Mouse (Mus musculus) erythroblast, embryonic 14.5 days (primary cell): ENCODE data around the gene Lgals3bp. TPM values are rescaled to one million over a fixed set of nuclear protein-coding genes. Genes with fewer than 3 reads are reported as not detected.
"Not testable (repeated sequence)": the region's sequence is repeated elsewhere in the genome, so short reads cannot be mapped to it uniquely, and the experiment has no call there.

Experiments
- H3K27me3 ChIP-seq: 2 replicates; pipeline ENCODE4 v1.6.1; 2012; ENCODE audit warnings: inconsistent platforms; ENCODE audit not compliant: control insufficient read depth
- H3K36me3 ChIP-seq: 2 replicates; pipeline ENCODE4 v1.6.1; 2012; ENCODE audit warnings: mild to moderate bottlenecking, inconsistent platforms; ENCODE audit not compliant: control insufficient read depth
- H3K4me1 ChIP-seq: 2 replicates; pipeline ENCODE4 v1.6.1; 2012; ENCODE audit warnings: inconsistent platforms; ENCODE audit not compliant: control insufficient read depth
- H3K4me3 ChIP-seq: replicated peaks from 2 replicates; pipeline ENCODE3; 2012; ENCODE audit warnings: moderate library complexity, mild to moderate bottlenecking, inconsistent platforms
- H3K9me3 ChIP-seq: 2 replicates; pipeline ENCODE4 v1.6.1; 2012; ENCODE audit warnings: low read length, inconsistent platforms, mixed read lengths; ENCODE audit not compliant: control insufficient read depth
- GATA1 ChIP-seq: IDR thresholded peaks from 2 replicates; pipeline ENCODE4 v1.6.1; 2012; ENCODE audit warnings: low read length, inconsistent platforms, mixed read lengths
- TAL1 ChIP-seq: IDR thresholded peaks from 3 replicates; pipeline ENCODE4 v1.6.1; 2012; ENCODE audit warnings: low read length, inconsistent platforms, mixed read lengths
- polyA plus RNA-seq: library from polyadenylated mRNA; stranded (reverse); fragments of >175 nt; gene quantifications from 2 replicates; pipeline ENCODE4 v1.2.3, GENCODE M21; 2012

Lgals3bp gene
- polyA plus RNA-seq, 1 experiment = 0.23 TPM

DNA sequence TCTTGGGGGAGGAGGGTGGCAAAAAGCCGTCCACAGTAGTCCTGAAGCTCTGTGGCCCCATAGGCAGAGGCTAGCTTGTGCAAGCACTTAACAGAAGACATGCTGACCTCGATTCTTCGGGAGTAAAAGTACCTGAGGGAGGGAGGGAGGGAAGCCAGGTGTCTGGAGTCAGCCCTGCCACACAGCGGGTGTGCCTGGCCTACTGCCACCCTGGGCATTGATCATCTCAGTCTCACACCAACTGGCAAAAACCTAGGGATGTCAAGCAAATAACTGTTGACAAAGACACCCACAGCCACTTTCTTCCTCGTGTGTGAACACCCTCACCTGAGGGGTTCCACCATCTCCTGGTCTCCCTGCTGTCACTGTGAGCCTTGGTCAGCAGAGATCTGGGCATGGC lies 7.9 kb downstream of the Lgals3bp start:
- peaks cover 16% of the 10 kb centered on the region for H3K36me3 ChIP-seq
- no peak for TF ChIP-seq GATA1
- no peak for TF ChIP-seq TAL1

GRCm38 (mm10) chr11:118387816-118388215 lies 14.1 kb downstream of the Lgals3bp start:
- H3K36me3 ChIP-seq, H3K4me1 ChIP-seq, H3K9me3 ChIP-seq: not testable (repeated sequence)

More for the DNA sequence above, 7.9 kb downstream of the Lgals3bp start:
- Histone ChIP-seq H3K27me3 (no peaks in the 10 kb centered on the region), H3K4me1 (no peaks in the 10 kb centered on the region), H3K4me3 (no peak overlapping the region), H3K9me3 (peaks cover 3% of the 10 kb centered on the region; the same call in 1 of the 2 replicates)

DNA sequence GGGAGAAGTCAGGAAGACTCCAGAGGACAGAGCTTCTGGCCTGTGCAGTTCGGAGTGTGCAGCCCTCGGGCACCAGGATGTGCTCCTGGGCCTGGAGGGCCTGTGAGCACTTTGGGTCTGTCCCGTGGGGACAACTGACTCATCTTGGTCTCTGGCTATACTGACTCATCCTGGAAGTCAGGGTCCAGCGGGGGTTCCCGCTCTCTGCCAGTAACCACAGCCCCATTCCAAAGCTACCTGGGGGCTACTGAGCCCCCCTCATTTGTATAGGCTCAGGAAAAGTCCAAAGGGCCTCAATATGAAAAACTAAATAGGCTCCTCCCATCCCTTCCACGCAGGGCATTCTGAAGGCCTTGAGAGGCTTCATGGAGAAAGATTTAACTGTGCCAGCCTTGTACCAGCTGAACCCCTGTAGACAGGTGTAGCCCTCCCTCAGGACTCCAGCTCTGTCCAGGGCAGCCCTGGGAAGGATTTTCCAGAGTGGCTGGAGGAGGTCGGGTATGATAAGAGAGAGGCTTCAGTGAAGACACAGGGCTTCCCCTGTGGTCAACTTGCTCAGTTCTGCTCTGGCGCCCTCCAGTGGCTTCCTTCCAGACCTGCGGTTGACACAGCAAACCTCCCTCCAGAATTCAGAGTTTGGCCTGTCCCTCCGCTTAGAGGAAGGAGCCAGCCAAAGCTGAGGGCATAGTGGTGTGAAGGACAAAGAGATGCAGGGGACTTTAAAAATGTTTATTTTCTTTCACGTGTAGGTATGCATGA lies 22.5 kb downstream of the Lgals3bp start:
- Histone ChIP-seq H3K4me1 (no peaks in the 10 kb centered on the region), H3K27me3 (peaks cover 3% of the 10 kb centered on the region), H3K4me3 (no peak overlapping the region), H3K36me3 (no peaks in the 10 kb centered on the region), H3K9me3 (no peaks in the 10 kb centered on the region)
- TF ChIP-seq GATA1 (no peak), TAL1 (no peak)

More at GRCm38 (mm10) chr11:118387816-118388215, 14.1 kb downstream of the Lgals3bp start:
- H3K4me3 ChIP-seq, H3K27me3 ChIP-seq: not testable (repeated sequence)

DNA sequence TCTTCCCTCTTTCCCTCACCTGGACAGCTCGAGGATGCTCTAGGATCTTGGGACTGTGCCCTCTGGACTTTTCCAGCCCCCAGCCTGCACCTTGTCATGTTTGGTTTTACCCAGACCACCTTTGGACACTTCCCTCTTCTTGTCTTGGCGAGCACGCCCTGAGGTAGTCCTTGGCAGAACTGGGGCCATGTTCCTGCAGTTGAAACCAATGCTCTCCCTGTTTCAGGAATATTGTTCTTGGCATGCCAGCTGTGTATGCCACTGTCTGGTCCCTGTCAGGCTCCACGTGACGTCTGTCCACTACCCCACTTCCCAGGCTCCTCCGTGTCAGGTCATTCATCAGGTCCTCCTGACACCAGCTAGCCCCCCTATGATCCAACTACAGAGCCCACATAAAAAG lies 23.2 kb downstream of the Lgals3bp start:
- Histone ChIP-seq H3K27me3 (peaks cover 3% of the 10 kb centered on the region), H3K9me3 (no peaks in the 10 kb centered on the region), H3K36me3 (no peaks in the 10 kb centered on the region), H3K4me1 (no peaks in the 10 kb centered on the region), H3K4me3 (no peak overlapping the region)
- TF ChIP-seq TAL1 (no peak), GATA1 (no peak)

- not testable (repeated sequence) for H3K36me3 ChIP-seq, H3K9me3 ChIP-seq, H3K4me1 ChIP-seq, H3K4me3 ChIP-seq, H3K27me3 ChIP-seq
These were observed 25.6 kb downstream of the Lgals3bp start for GRCm38 (mm10) chr11:118376323-118376722.

- Histone ChIP-seq H3K4me1 (no peaks in the 10 kb centered on the region), H3K4me3 (no peak overlapping the region), H3K36me3 (no peaks in the 10 kb centered on the region), H3K9me3 (no peaks in the 10 kb centered on the region), H3K27me3 (peaks cover 3% of the 10 kb centered on the region)
- no peak for TF ChIP-seq TAL1
- TF ChIP-seq GATA1 = no peak
These were observed 26.0 kb downstream of the Lgals3bp start for GRCm38 (mm10) chr11:118375881-118376280.

DNA sequence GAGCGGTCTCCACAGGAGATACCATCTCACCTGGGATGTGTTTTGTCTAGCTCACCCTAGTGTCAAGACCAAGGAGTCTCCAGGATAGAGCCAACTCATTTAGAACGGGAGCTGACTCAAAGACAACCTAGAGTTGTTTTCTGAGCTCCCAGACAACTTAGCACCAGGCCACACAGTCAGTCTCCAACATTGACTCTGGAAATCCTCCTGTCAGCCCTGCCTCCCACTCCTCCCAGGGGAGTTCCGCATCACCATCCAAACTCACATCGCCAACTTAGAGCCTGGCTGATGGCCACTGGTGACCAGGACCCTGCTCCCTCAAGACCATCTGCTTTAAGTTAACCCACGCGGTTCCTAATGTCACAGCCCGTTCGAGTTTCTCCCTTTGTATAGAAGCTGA lies 26.4 kb downstream of the Lgals3bp start:
- Histone ChIP-seq H3K4me3 (no peak overlapping the region), H3K27me3 (peaks cover 3% of the 10 kb centered on the region), H3K9me3 (no peaks in the 10 kb centered on the region), H3K4me1 (no peaks in the 10 kb centered on the region), H3K36me3 (no peaks in the 10 kb centered on the region)
- TF ChIP-seq TAL1 = no peak
- no peak for TF ChIP-seq GATA1

DNA sequence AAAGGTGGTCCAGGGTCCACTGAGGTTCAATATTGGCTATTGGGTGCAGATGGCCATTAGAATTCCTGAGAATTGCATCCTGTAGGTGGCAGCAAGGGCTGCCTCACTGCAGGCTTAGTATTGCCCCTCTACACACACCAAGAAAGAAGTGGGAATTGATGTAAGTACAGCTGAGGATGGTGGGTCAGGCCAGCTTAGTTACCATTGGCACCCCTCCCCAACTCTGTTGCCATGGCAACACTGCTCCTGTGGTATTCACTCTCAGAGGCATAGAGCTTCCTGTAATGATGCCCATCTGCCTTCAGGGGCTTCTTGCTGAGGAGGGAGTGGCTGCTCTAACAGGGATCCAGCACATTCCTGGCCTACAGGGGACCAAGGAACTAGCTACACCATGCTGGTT lies 26.9 kb downstream of the Lgals3bp start:
- no peaks in the 10 kb centered on the region for H3K36me3 ChIP-seq
- peaks cover 3% of the 10 kb centered on the region for H3K27me3 ChIP-seq
- no peak for TF ChIP-seq TAL1
- TF ChIP-seq GATA1 = no peak
- no peak overlapping the region for H3K4me3 ChIP-seq
- no peaks in the 10 kb centered on the region for H3K4me1 ChIP-seq
- no peaks in the 10 kb centered on the region for H3K9me3 ChIP-seq

GRCm38 (mm10) chr11:118374506-118374905 lies 27.4 kb downstream of the Lgals3bp start:
- Histone ChIP-seq H3K4me1 (no peaks in the 10 kb centered on the region), H3K4me3 (no peak overlapping the region), H3K27me3 (peaks cover 3% of the 10 kb centered on the region), H3K36me3 (no peaks in the 10 kb centered on the region), H3K9me3 (no peaks in the 10 kb centered on the region)
- no peak for TF ChIP-seq GATA1

- Histone ChIP-seq H3K36me3 (no peaks in the 10 kb centered on the region), H3K4me1 (no peaks in the 10 kb centered on the region), H3K27me3 (peaks cover 6% of the 10 kb centered on the region), H3K4me3 (no peak overlapping the region), H3K9me3 (no peaks in the 10 kb centered on the region; the same call in 1 of the 2 replicates)
- no peak for TF ChIP-seq GATA1
- no peak for TF ChIP-seq TAL1
These were observed 29.3 kb downstream of the Lgals3bp start for GRCm38 (mm10) chr11:118372641-118373040.
